Mouse (Mus musculus) G1E (cell line): ENCODE data around the gene Krr1. TPM values are rescaled to one million over a fixed set of nuclear protein-coding genes. Genes with fewer than 3 reads are reported as not detected.

Experiments
- ATAC-seq: 2 replicates; pipeline ENCODE4 v1.8.0; 2016; ENCODE audit warnings: mild to moderate bottlenecking; ENCODE audit not compliant: insufficient number of reproducible peaks, poor library complexity, low FRiP score, severe bottlenecking; ENCODE audit errors: extremely low read depth
- DNase-seq: peaks from one replicate; pipeline ENCODE4 v3.0.0; 2012; ENCODE audit warnings: low spot score
- H3K27me3 ChIP-seq: 2 replicates; pipeline ENCODE4 v1.6.1; 2012; ENCODE audit warnings: mild to moderate bottlenecking, low read length, inconsistent platforms; ENCODE audit not compliant: insufficient read depth
- H3K36me3 ChIP-seq: replicated peaks from 2 replicates; pipeline ENCODE3; 2012; ENCODE audit warnings: mild to moderate bottlenecking, inconsistent platforms
- H3K4me1 ChIP-seq: 2 replicates; pipeline ENCODE4 v1.6.1; 2012; ENCODE audit warnings: low read depth, low read length, inconsistent platforms, mixed read lengths; ENCODE audit not compliant: insufficient read depth
- H3K4me3 ChIP-seq: 2 replicates; pipeline ENCODE4 v1.5.1; 2012; ENCODE audit warnings: low read depth, mild to moderate bottlenecking, inconsistent platforms, low read length, moderate library complexity, mixed read lengths
- H3K9me3 ChIP-seq: replicated peaks from 2 replicates; pipeline ENCODE4 v1.6.1; 2012; ENCODE audit warnings: inconsistent platforms
- CTCF ChIP-seq: IDR thresholded peaks from 2 replicates; pipeline ENCODE4 v1.5.1; 2012; ENCODE audit warnings: low read depth, low read length, inconsistent platforms, mixed read lengths
- GATA1 ChIP-seq: IDR thresholded peaks from 2 replicates; pipeline ENCODE4 v1.6.1; 2012; ENCODE audit warnings: borderline replicate concordance, low read length, inconsistent platforms, mixed read lengths
- GATA2 ChIP-seq: IDR thresholded peaks from 2 replicates; pipeline ENCODE4 v1.6.1; 2012; ENCODE audit warnings: low read depth, low read length, inconsistent platforms, borderline replicate concordance
- POLR2AphosphoS5 ChIP-seq: IDR thresholded peaks from 2 replicates; pipeline ENCODE4 v1.6.1; 2012; ENCODE audit warnings: low read depth, low read length, inconsistent platforms; ENCODE audit not compliant: insufficient replicate concordance
- TAL1 ChIP-seq: conservative IDR thresholded peaks from 2 replicates; pipeline ENCODE4 v1.6.1; 2012; ENCODE audit warnings: low read depth, low read length, inconsistent platforms, mixed read lengths
- polyA plus RNA-seq: library from polyadenylated mRNA; stranded (reverse); fragments of >175 nt; gene quantifications from 2 replicates; pipeline ENCODE4 v1.2.3, GENCODE M21; 2012
- total RNA-seq, 2 experiments: library from RNA; stranded (forward) in 1 of 2; stranded (reverse) in 1 of 2; fragments of 200-1000 nt in 1 of 2; fragments of >200 nt in 1 of 2; fragmentation: Nextera tagmentation in 1 of 2; gene quantifications; 2 replicates each; pipeline ENCODE4 v1.2.3; 2014 to 2017

Gene Krr1
- total and polyA plus RNA-seq, 3 experiments, result 2.8 to 107 (median 52.8) TPM

GRCm38 (mm10) chr10:111966394-111966793 lies 6.1 kb upstream of the Krr1 start:
- no peak for DNase-seq
- H3K27me3 ChIP-seq, result peaks cover 36% of the 10 kb centered on the region
- no peaks in the 10 kb centered on the region for H3K9me3 ChIP-seq
- TF ChIP-seq GATA1, result no peak
- TF ChIP-seq GATA2, result no peak
- no peak for TF ChIP-seq POLR2AphosphoS5
- TF ChIP-seq CTCF, result no peak
- H3K36me3 ChIP-seq, result no peaks in the 10 kb centered on the region
- H3K4me1 ChIP-seq, result no peaks in the 10 kb centered on the region
- no peak overlapping the region for H3K4me3 ChIP-seq
- no peak for ATAC-seq

GRCm38 (mm10) chr10:111971929-111972328 lies 535 bp upstream of the Krr1 start:
- TF ChIP-seq TAL1 (no peak), GATA2 (no peak), GATA1 (no peak), CTCF (no peak), POLR2AphosphoS5 (no peak)
- no peak for DNase-seq
- H3K4me1 ChIP-seq, result peaks cover 24% of the 10 kb centered on the region
- H3K27me3 ChIP-seq, result peaks cover 20% of the 10 kb centered on the region
- H3K4me3 ChIP-seq, result peak overlapping the region; percentile 98; the same call in 1 of the 2 replicates
- no peak for ATAC-seq
- no peaks in the 10 kb centered on the region for H3K9me3 ChIP-seq
- peaks cover 23% of the 10 kb centered on the region for H3K36me3 ChIP-seq

GRCm38 (mm10) chr10:111977584-111977983 lies 5.1 kb downstream of the Krr1 start:
- peak; percentile 40 for ATAC-seq

GRCm38 (mm10) chr10:111983070-111983469 lies 10.6 kb downstream of the Krr1 start:
- peaks cover 93% of the 10 kb centered on the region for H3K36me3 ChIP-seq
- no peak overlapping the region for H3K4me3 ChIP-seq
- 0 out of 2 replicates have a peak, but pooled peaks cover 4% of the 10 kb centered on the region for H3K4me1 ChIP-seq
- no peaks in the 10 kb centered on the region for H3K27me3 ChIP-seq
- TF ChIP-seq GATA2 (no peak), TAL1 (no peak), POLR2AphosphoS5 (no peak), CTCF (no peak), GATA1 (no peak)
- H3K9me3 ChIP-seq, result no peaks in the 10 kb centered on the region
- DNase-seq (no peak), ATAC-seq (no peak)

More at GRCm38 (mm10) chr10:111977584-111977983, 5.1 kb downstream of the Krr1 start:
- Histone ChIP-seq H3K4me3 (no peak overlapping the region), H3K4me1 (peaks cover 34% of the 10 kb centered on the region), H3K9me3 (no peaks in the 10 kb centered on the region), H3K27me3 (no peaks in the 10 kb centered on the region), H3K36me3 (peaks cover 78% of the 10 kb centered on the region)
- DNase-seq, result peak; percentile 51
- peak; percentile 99 for TF ChIP-seq CTCF
- no peak for TF ChIP-seq TAL1

GRCm38 (mm10) chr10:111986453-111986852 lies 14.0 kb downstream of the Krr1 start:
- TF ChIP-seq POLR2AphosphoS5 (no peak), TAL1 (no peak), GATA1 (no peak), CTCF (no peak), GATA2 (no peak)
- Histone ChIP-seq H3K27me3 (no peaks in the 10 kb centered on the region), H3K36me3 (peaks cover 79% of the 10 kb centered on the region), H3K4me1 (no peaks in the 10 kb centered on the region), H3K4me3 (no peak overlapping the region), H3K9me3 (no peaks in the 10 kb centered on the region)
- ATAC-seq (no peak), DNase-seq (no peak)

GRCm38 (mm10) chr10:111995803-111996548 lies 23.5 kb downstream of the Krr1 start:
- Histone ChIP-seq H3K27me3 (no peaks in the 10 kb centered on the region), H3K36me3 (no peaks in the 10 kb centered on the region), H3K4me1 (peaks cover 40% of the 10 kb centered on the region), H3K4me3 (no peak overlapping the region), H3K9me3 (no peaks in the 10 kb centered on the region)
- ATAC-seq, result no peak
- no peak for DNase-seq
- TF ChIP-seq GATA1 (no peak), TAL1 (no peak), POLR2AphosphoS5 (no peak), GATA2 (no peak), CTCF (no peak)
